Mouse (Mus musculus) lung, postnatal 0 days (tissue): ENCODE measurements around the gene Rhag. TPM values are rescaled to one million over a fixed set of nuclear protein-coding genes. Genes with fewer than 3 reads are reported as not detected.

Experiments
- ATAC-seq: fragments of 200-750 bp; cut with Nextera tagmentation; 2 replicates; pipeline ENCODE4 v1.8.0; 2017; ENCODE audit warnings: moderate library complexity
- DNase-seq: peaks from one replicate; pipeline ENCODE4 v3.0.0-alpha.2; 2016; ENCODE audit warnings: low spot score
- H3K27ac ChIP-seq: fragments of 300-500 bp; sonication (generic); 2 replicates; pipeline ENCODE4 v1.5.1; 2014; ENCODE audit warnings: antibody characterized with exemption, mild to moderate bottlenecking, low read length, mixed read lengths
- H3K27me3 ChIP-seq: fragments of 300-500 bp; sonication (generic); replicated peaks from 2 replicates; pipeline ENCODE4 v1.6.1; 2014; ENCODE audit warnings: low read length, mixed read lengths; ENCODE audit not compliant: insufficient read depth
- H3K36me3 ChIP-seq: fragments of 300-500 bp; sonication (generic); 2 replicates; pipeline ENCODE4 v1.6.1; 2014; ENCODE audit warnings: low read length, mixed read lengths; ENCODE audit not compliant: insufficient read depth
- H3K4me1 ChIP-seq: fragments of 300-500 bp; sonication (generic); 2 replicates; pipeline ENCODE4 v1.6.1; 2014; ENCODE audit warnings: antibody characterized with exemption, low read depth, low read length, mixed read lengths; ENCODE audit not compliant: insufficient read depth
- H3K4me2 ChIP-seq: fragments of 300-500 bp; sonication (generic); replicated peaks from 2 replicates; pipeline ENCODE4 v1.6.1; 2014; ENCODE audit warnings: low read depth, mild to moderate bottlenecking, low read length, moderate library complexity, mixed read lengths
- H3K4me3 ChIP-seq: fragments of 300-500 bp; sonication (generic); 2 replicates; pipeline ENCODE4 v1.5.1; 2014; ENCODE audit warnings: low read depth, low read length
- H3K9ac ChIP-seq: fragments of 300-500 bp; sonication (generic); replicated peaks from 2 replicates; pipeline ENCODE4 v1.6.1; 2014; ENCODE audit warnings: low read depth, mild to moderate bottlenecking
- H3K9me3 ChIP-seq: fragments of 300-500 bp; sonication (generic); 2 replicates; pipeline ENCODE4 v1.6.1; 2016; ENCODE audit warnings: low read length, mixed read lengths
- CTCF ChIP-seq: IDR thresholded peaks from 2 replicates; pipeline ENCODE4 v1.5.1; 2016; ENCODE audit warnings: antibody characterized with exemption, mild to moderate bottlenecking
- EP300 ChIP-seq: IDR thresholded peaks from 2 replicates; pipeline ENCODE4 v1.6.1; 2016; ENCODE audit warnings: antibody characterized with exemption, mild to moderate bottlenecking, control low read depth
- WGBS: fragments of 180-500 bp; shearing (Covaris S2); extraction: QIAGEN DNeasy Blood & Tissue Kit; methylation state at CpG from one replicate; pipeline ENCODE4 v1.1.7; 2014; 5-methylcytosine and 5-hydroxymethylcytosine counted together
- polyA plus RNA-seq: library from polyadenylated mRNA; unstranded; fragments of >200 nt; fragmentation: Nextera tagmentation; extraction: Ambion mirVana; gene quantifications from 2 replicates; pipeline ENCODE4 v1.2.1, GENCODE M21; 2015

The Rhag gene
- 0.94 and 1.2 TPM in 2 replicates for polyA plus RNA-seq

DNA sequence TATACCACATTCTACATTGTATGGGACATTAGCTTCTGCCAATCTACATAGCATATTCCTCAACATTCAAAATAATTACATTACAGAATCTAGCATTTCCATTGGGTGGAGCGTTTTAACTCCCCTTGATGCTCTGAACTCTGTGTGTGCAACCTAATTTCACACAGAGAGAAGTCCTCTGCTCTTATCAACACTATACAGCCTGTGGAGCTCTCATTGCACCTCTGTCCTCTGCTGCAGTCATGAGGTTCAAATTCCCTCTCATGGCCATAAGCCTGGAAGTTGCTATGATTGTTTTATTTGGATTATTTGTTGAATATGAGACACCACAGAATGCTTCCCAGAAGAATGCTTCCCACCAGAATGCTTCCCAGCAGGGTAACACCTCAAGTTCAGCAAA, at the start of gene Rhag:
Gene Rhag, plus strand, starts transcription at position 193 of the 400 bp plus-strand sequence.
- 43% methylated on average over 1 of the region's 1 CpGs for WGBS
- no peak within 1 kb of the TSS for H3K4me3 ChIP-seq
- no peak within 1 kb of the TSS for H3K27ac ChIP-seq
- H3K4me2 ChIP-seq: no peak within 1 kb of the TSS
- H3K9me3 ChIP-seq: no peaks in the 10 kb centered on the region
- no peak within 1 kb of the TSS for H3K9ac ChIP-seq
- no peaks in the 10 kb centered on the region for H3K36me3 ChIP-seq
- H3K4me1 ChIP-seq: no peaks in the 10 kb centered on the region
- TF ChIP-seq EP300 (no peak), CTCF (no peak)
- no peak for DNase-seq
- no peak for ATAC-seq
- H3K27me3 ChIP-seq: no peaks in the 10 kb centered on the region

DNA sequence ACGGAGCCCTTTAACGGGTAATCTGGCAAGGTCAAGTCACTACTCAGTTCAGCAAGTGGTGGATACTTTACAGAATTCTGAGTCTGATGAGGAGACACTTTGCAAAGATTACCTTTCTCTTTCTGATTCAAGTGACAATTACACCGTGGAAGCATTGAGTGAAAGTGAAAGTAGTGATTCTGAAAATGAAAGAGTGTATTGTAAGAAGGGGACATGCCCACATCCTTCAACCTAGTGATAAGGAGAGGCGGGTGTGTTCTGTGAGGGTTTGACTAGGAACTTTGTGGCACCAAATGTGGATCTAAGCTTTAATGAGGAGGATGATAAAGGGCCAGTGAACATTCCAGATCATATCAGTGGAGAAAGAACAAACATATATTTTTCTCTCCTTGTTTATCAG, 47.3 kb upstream of the Rhag start:
- no peaks in the 10 kb centered on the region for H3K27me3 ChIP-seq
- H3K4me3 ChIP-seq: no peak overlapping the region
- no peak overlapping the region for H3K4me2 ChIP-seq
- no peaks in the 10 kb centered on the region for H3K36me3 ChIP-seq
- no peaks in the 10 kb centered on the region for H3K4me1 ChIP-seq
- 65% methylated on average over 4 of the region's 4 CpGs for WGBS
- no peaks in the 10 kb centered on the region for H3K9me3 ChIP-seq
- TF ChIP-seq EP300 (no peak), CTCF (no peak)
- no peak for ATAC-seq
- H3K27ac ChIP-seq: no peak overlapping the region
- DNase-seq: no peak
- no peak overlapping the region for H3K9ac ChIP-seq

DNA sequence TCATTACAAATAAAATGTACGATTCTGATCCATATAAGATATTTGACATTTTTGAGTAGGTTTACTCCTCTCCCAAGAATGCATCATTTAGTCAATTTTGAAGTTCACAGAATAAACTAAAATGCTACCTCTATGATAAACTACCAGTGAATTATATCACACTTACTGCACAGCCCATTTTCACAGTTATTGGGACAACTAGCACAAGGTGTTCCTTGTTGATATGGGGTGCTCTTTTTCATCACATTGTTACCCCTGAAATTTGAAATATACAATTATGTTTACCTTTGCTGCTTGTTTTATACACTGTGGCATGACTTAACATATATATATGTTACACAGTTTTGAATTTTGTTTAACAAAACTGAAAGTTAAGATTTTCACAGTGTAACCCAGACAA, 43.8 kb upstream of the Rhag start:
- Histone ChIP-seq H3K4me1 (no peaks in the 10 kb centered on the region), H3K27me3 (no peaks in the 10 kb centered on the region), H3K36me3 (no peaks in the 10 kb centered on the region), H3K4me3 (no peak overlapping the region), H3K4me2 (no peak overlapping the region), H3K9me3 (no peaks in the 10 kb centered on the region), H3K9ac (no peak overlapping the region), H3K27ac (no peak overlapping the region)
- WGBS: 71% methylated on average over 1 of the region's 1 CpGs
- DNase-seq (no peak), ATAC-seq (no peak)
- TF ChIP-seq EP300: no peak
- no peak for TF ChIP-seq CTCF

DNA sequence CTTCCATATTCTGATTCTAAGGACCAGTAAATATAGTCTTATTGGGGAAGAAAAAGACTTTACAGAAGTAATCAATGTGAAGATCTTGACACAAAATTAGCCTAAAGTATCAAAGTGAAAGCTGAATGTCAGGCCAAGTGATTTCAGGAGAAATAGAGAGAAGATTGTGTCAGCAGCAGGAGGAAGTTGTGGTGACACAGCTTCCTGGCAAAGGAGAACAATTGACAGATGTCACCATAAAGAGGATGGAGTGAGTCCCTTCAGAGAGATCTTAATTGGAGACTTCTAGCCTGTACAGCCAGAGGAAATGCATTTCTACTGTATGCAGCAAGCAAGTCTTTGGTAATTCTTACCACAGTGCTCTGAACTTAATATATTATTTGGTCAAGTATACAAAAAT, 21.0 kb upstream of the Rhag start:
- Histone ChIP-seq H3K4me2 (no peak overlapping the region), H3K4me1 (no peaks in the 10 kb centered on the region), H3K27ac (no peak overlapping the region), H3K36me3 (no peaks in the 10 kb centered on the region), H3K27me3 (no peaks in the 10 kb centered on the region), H3K9ac (no peak overlapping the region), H3K9me3 (no peaks in the 10 kb centered on the region), H3K4me3 (no peak overlapping the region)
- ATAC-seq (no peak), DNase-seq (no peak)
- TF ChIP-seq CTCF: no peak
- TF ChIP-seq EP300: no peak

DNA sequence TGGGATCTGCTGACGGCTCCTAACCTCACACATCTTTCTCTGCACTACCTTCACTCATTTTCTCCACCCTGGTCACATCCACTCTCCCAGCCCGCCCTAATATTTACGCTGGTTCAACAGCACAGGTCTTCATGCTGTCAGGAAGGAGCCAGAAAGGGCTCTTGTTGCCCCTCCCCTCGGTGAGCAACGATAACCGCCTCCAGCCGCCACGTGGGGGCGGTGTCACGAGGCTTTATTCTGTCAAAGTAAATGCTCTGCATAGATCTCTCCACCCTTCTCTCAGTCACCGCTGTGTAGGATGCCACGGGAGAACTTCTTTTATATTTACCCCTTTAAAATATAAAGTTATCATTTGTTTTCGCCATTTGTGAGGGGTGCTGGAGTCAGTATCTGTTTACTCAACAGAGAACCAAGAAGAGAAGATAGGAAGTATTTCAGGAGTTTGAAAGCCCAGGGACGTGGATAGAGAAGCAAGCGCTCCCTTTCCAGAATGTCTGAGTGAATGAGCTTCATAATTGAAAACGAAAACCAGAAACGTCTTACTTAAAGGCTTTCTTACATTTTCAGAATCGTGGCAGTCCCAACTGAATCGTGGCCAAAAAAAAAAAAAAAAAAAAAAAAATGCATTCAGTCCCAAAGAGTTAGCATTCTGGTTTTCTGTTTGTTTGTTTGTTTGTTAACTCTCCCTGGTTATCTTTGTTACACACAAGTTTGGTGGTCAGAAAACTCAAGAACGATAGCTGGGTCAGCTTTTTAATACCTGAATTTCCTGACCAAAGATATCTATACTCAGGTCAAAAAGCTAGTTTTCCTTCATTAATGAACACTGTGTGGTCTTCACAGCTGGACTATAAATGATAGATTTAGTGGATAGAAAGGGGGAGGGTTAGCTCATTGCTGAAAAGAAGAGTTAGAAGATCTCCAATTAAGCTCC, 16.7 kb upstream of the Rhag start:
- Histone ChIP-seq H3K27ac (no peak overlapping the region), H3K4me1 (no peaks in the 10 kb centered on the region), H3K4me3 (no peak overlapping the region), H3K36me3 (no peaks in the 10 kb centered on the region), H3K4me2 (no peak overlapping the region), H3K9me3 (no peaks in the 10 kb centered on the region), H3K27me3 (no peaks in the 10 kb centered on the region), H3K9ac (no peak overlapping the region)
- TF ChIP-seq EP300 (no peak), CTCF (peak; percentile 63)
- DNase-seq (peak; percentile 65), ATAC-seq (peak; percentile 76)
- 45% methylated on average over 20 of the region's 20 CpGs for WGBS

DNA sequence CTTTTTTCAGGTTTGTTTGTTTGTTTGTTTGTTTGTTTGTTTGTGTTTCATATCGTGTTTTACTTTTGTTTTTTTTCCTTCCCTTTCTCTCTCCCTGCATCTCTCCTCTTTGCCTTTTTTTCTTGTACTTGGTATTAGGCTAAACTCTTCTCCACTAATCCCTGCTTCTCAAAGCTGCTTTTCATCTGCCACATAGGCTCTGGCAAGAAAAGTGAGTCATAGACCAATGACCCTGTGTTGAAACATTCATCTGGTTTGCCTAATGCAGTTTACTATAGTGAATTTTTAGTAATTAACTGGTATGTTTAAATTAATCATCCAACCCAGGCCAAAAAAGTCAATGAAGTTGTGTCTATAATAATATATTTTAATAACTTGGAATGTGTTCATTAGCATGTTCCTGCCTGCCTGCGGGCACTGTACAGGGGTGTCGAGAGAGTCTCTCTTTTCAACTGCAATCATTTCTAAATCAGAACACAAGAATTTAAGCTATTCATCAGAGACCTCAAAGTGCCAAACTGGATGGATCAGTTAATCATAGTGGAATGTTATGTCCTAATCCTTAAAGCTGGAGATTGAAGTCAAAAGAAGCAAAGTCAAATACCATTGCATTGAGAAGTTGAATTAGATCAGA, 8.1 kb upstream of the Rhag start:
- TF ChIP-seq CTCF (no peak), EP300 (no peak)
- no peak overlapping the region for H3K27ac ChIP-seq
- H3K9ac ChIP-seq: no peak overlapping the region
- DNase-seq (no peak), ATAC-seq (no peak)
- no peaks in the 10 kb centered on the region for H3K36me3 ChIP-seq
- no peaks in the 10 kb centered on the region for H3K4me1 ChIP-seq
- H3K9me3 ChIP-seq: no peaks in the 10 kb centered on the region
- H3K4me3 ChIP-seq: no peak overlapping the region
- WGBS: 70% methylated on average over 3 of the region's 3 CpGs
- H3K27me3 ChIP-seq: no peaks in the 10 kb centered on the region
- H3K4me2 ChIP-seq: no peak overlapping the region
